Mouse (Mus musculus) urinary bladder, postnatal 10 days (tissue): Measurements from ENCODE around the gene Dnajb2.

ENCODE experiments used
- DNase-seq: peaks from one replicate; pipeline ENCODE4 v3.0.0; 2022; ENCODE audit warnings: low spot score

Gene Dnajb2

GRCm38 (mm10) chr1:75236117-75237050 is at the start of gene Dnajb2:
Gene Dnajb2, plus strand, starts transcription at chr1:75236406.
- peak; percentile 57 for DNase-seq

- no peak for DNase-seq
These were observed 49.1 kb upstream of the Dnajb2 start for GRCm38 (mm10) chr1:75187126-75187525.

- no peak for DNase-seq
These were observed 48.2 kb upstream of the Dnajb2 start for GRCm38 (mm10) chr1:75187914-75188483.

- no peak for DNase-seq
These were observed 45.6 kb upstream of the Dnajb2 start for GRCm38 (mm10) chr1:75190577-75190976.

GRCm38 (mm10) chr1:75191258-75191621 is 45.0 kb upstream of the Dnajb2 start:
- no peak for DNase-seq

GRCm38 (mm10) chr1:75191622-75192402 is 44.4 kb upstream of the Dnajb2 start, which contains the start of the genes Ankzf1 and Atg9a:
Gene Ankzf1, plus strand, starts transcription at chr1:75192151.
Gene Atg9a, minus strand, starts transcription at chr1:75192196.
- peak; percentile 79 for DNase-seq

- DNase-seq = no peak
These were observed 43.8 kb upstream of the Dnajb2 start for GRCm38 (mm10) chr1:75192452-75192851.

- DNase-seq = no peak
These were observed 35.0 kb upstream of the Dnajb2 start for GRCm38 (mm10) chr1:75201236-75201635.

GRCm38 (mm10) chr1:75208967-75209678 is 27.1 kb upstream of the Dnajb2 start:
- DNase-seq = peak; percentile 26

GRCm38 (mm10) chr1:75210136-75211087 is 25.8 kb upstream of the Dnajb2 start, which contains the start of the genes Glb1l and Stk16:
Gene Glb1l, minus strand, starts transcription at chr1:75210813.
Gene Stk16, plus strand, starts transcription at chr1:75210838.
- peak; percentile 87 for DNase-seq

GRCm38 (mm10) chr1:75211141-75211708 is 25.0 kb upstream of the Dnajb2 start:
- DNase-seq = no peak

GRCm38 (mm10) chr1:75212542-75212941 is 23.7 kb upstream of the Dnajb2 start:
- no peak for DNase-seq

GRCm38 (mm10) chr1:75213096-75213495 is 23.1 kb upstream of the Dnajb2 start:
- DNase-seq = no peak

- DNase-seq = no peak
These were observed 21.8 kb upstream of the Dnajb2 start for GRCm38 (mm10) chr1:75214442-75214841.

- no peak for DNase-seq
These were observed 21.3 kb upstream of the Dnajb2 start for GRCm38 (mm10) chr1:75214886-75215285.

GRCm38 (mm10) chr1:75215785-75216184 is 20.4 kb upstream of the Dnajb2 start:
- no peak for DNase-seq

- DNase-seq = no peak
These were observed 19.2 kb upstream of the Dnajb2 start for GRCm38 (mm10) chr1:75216797-75217585.

GRCm38 (mm10) chr1:75217893-75218226 is 18.3 kb upstream of the Dnajb2 start:
- no peak for DNase-seq

GRCm38 (mm10) chr1:75218227-75219001 is 17.8 kb upstream of the Dnajb2 start:
- DNase-seq = no peak
